Mouse (Mus musculus): Measurements from ENCODE around the gene Irx6.

Gene Irx6

DNA sequence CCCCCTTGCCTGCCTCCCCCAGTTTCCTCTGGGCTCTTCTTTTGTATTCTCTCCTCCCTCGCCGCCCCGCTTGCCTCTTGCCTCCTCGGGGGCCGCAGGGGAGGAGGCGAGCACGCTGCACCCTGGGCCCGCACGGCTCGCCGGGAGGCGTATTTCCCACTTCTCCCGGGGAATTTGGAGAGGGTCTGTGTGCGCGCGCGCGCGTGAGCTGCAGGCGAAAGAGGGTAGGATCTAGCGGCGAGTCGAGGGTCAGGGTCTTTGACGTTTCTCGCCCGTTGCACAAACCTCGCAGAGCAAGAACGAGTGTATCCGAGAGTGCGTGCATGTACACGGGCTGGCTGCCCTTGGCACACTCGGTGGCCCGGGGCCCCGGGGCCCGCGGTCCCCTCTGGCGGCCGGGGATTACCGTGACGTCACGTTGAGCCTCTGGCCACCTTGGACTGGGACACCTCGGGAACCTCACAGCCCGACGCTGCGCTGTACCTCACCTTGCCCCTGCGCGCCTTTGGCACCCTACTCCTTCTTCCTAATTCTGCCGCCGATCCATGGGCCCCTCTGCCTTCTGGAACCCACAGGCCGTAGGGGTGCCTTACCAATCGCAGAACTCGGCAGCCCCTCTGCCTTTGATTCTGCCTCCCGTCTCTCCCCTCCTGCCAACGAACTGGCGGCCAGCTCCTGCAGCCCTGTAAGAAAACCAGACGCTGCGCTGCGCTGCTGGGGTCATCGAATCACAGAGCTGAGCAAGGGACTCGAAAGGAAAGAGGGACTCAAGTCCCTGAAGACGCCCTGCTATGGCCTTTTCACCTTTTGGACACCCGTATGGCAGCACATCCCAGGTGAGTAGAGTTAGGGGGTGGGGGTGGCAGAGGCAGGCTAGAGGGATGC lies at the start of gene Irx6:
Gene Irx6 (plus strand): TSS at position 45 of the 885 bp plus-strand sequence.
- DNase-seq (ENCODE audit: low read depth, low spot score): no peak

- no peak for DNase-seq (ENCODE audit: low read depth, low spot score)
Measured at GRCm38 (mm10) chr8:92628711-92629650, 45.1 kb upstream of the Irx6 start.

GRCm38 (mm10) chr8:92633199-92633598 lies 40.9 kb upstream of the Irx6 start:
- no peak for DNase-seq (ENCODE audit: low read depth, low spot score)

GRCm38 (mm10) chr8:92640820-92641219 lies 33.3 kb upstream of the Irx6 start:
- no peak for DNase-seq (ENCODE audit: low read depth, low spot score)

DNA sequence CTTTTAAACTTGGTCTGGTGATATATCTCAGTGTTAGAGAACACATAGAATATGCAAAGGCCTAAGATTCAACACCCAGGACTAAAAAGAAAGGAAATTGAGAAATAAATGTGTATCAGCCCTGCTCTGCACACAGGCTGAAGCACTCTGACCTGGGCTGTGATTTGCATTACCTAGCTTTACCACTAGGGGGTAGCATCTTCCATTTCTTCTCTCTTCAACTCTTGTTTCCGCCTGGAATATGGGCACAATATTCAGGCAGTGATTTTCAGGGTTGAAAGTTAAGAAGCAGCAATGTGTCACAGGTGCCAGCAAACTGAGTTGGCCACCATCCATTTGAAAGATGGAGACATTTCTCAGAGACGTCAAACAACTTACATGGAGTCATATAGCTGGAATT lies 27.5 kb upstream of the Irx6 start:
- DNase-seq (ENCODE audit: low read depth, low spot score): no peak

GRCm38 (mm10) chr8:92664207-92664606 lies 9.9 kb upstream of the Irx6 start:
- DNase-seq (ENCODE audit: low read depth, low spot score): no peak

DNA sequence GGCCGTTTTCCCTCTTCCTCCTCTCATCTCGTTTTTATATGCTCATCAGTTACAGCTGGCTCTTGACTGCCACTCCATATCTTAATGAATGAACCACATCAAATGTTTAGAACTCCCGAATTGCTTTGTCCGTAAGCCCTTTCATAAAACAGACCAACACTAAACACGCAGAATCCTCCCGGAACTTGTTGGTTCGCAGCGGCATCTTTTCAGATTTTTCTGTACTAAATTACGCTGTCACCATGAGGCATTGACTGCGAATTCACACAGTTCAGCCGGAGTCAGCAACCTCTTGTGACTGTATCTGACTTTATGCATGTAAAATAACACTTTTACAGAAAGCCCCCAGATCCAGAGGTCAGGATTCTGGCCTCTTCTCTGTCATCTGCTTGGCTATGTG lies 3.9 kb upstream of the Irx6 start:
- no peak for DNase-seq (ENCODE audit: low read depth, low spot score)

- no peak for DNase-seq (ENCODE audit: low read depth, low spot score)
Measured at GRCm38 (mm10) chr8:92670656-92671195, 3.4 kb upstream of the Irx6 start.

- DNase-seq (ENCODE audit: low read depth, low spot score): no peak
Measured at GRCm38 (mm10) chr8:92671892-92672291, 2.2 kb upstream of the Irx6 start.

DNA sequence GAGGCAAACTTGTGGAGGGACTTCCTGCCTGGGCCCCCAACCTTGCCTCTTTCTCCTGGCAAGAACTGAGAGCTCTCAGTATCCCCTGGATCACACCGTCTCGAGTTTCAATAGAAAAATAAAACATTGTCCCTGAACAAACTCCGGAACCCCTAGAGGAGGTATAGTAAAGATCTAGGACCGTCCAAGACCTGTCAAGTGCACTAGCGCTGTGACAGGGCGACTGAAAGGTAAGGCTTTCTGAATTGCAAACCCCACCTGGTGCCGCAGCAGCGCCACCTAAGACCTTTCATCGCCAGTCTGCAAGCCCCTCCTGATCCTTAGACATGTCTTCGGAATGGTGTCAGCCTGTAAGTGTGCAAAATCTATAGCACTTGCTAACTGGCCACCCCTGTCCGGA lies 987 bp upstream of the Irx6 start:
- no peak for DNase-seq (ENCODE audit: low read depth, low spot score)

GRCm38 (mm10) chr8:92673555-92674243 lies 389 bp upstream of the Irx6 start:
- no peak for DNase-seq (ENCODE audit: low read depth, low spot score)

DNA sequence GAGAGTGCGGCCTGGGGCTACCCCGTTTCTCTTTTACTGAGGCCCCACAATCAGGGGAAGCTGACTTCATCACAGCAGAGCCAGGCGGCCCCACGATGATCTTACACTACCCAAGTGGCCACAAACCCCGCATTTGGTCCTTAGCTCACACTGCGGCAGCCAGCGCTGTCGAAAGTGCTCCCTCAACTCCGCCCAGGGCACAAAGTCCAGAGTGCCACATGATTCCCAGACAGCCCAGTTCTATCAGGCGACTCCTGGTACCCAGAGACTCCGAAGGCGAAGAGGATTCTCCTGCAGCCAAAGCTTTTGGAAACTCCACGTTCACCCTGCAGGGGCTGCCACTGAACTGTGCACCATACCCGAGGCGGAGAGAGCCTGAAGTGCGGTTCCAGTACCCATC lies 4.3 kb downstream of the Irx6 start:
- DNase-seq (ENCODE audit: low read depth, low spot score): no peak

- DNase-seq (ENCODE audit: low read depth, low spot score): no peak
Measured at GRCm38 (mm10) chr8:92697361-92697760, 23.3 kb downstream of the Irx6 start.

DNA sequence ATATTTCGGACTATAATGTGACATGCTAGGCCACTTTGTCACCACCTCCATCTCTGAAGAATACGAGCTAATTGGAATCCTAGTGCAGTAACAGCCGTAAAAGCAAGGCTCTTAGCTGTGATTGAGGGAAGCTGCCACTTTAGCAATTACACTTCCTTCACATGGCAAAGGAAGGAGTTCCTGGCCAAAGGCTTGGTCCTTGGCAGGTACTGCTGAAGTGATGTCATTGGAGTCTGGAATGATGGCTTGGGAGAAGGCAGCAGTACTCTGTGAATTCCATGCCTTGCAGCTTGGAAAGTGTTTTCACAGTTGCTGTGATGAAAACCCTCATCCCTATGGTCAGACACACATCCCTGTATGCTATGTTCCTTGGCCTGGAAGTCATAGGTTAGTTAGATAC lies 24.3 kb downstream of the Irx6 start:
- DNase-seq (ENCODE audit: low read depth, low spot score): no peak

DNA sequence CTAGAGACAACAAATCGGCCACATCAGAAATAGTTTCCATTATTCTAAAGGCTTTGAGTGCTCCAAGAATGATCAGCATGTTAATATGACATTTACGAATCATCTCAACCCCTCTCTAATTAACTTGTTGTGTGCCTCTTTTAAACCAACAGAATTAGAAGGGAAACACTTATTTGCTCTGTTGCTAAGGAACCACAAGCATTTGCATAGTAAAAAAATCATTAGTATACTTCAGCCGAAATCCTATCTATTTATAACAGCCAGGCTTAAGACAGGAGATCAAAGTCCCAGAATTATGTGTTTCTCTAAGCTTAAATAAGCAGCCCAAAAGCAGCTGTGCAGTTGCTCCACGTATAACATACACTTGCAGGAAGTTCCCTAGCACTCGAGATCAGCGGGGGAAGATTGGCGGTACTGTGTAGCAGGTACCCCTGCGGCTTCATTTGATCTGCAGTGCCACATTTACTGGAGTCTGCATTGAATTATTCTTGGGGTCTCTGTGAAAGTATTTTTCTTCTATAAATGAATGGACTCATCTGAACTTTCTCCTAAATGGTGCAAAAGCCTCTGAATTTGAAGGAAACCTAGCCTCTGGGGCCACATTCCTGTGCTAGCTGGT lies 25.9 kb downstream of the Irx6 start:
- peak; percentile 9 for DNase-seq (ENCODE audit: low read depth, low spot score)

- DNase-seq (ENCODE audit: low read depth, low spot score): no peak
Measured at GRCm38 (mm10) chr8:92703375-92703774, 29.3 kb downstream of the Irx6 start.

DNA sequence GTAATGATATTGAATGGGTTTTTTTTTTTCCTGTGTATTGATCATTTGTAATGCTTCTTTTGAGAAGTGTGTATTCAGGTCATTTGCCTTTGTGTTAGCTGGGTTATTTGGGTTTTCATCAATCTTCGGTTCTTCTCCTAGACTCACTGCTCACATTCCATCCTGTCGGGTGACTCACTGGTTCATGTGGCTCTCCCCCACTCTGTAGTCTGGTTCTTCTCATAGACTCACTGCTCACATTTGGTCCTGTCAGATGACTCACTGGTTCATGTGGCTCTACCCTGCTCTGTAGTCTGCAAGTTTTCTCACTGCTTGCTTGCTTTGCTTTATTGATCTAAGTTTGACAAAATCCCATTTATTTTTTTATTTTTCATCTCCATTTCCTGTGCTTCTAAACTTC lies 32.2 kb downstream of the Irx6 start:
- no peak for DNase-seq (ENCODE audit: low read depth, low spot score)

DNA sequence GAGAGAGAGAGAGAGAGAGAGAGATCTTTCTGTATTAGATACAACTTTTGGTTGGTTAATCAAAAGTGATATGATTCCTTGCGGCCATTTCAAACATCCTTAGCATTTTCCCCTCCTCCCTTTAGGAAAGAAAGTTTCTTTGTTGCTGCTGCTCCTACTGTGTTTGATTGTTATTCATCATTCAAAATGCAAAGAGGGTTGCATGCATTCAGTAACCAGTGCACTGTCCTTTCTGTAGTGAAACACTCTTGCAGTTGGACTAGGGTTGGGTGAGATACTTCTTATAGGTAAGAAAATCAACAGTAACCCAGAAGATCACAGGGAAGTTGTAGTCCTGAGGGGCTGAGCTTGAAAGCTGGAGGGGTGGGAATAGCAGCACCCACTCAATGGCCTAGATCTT lies 39.2 kb downstream of the Irx6 start:
- no peak for DNase-seq (ENCODE audit: low read depth, low spot score)

GRCm38 (mm10) chr8:92717418-92717817 lies 43.3 kb downstream of the Irx6 start:
- no peak for DNase-seq (ENCODE audit: low read depth, low spot score)

DNA sequence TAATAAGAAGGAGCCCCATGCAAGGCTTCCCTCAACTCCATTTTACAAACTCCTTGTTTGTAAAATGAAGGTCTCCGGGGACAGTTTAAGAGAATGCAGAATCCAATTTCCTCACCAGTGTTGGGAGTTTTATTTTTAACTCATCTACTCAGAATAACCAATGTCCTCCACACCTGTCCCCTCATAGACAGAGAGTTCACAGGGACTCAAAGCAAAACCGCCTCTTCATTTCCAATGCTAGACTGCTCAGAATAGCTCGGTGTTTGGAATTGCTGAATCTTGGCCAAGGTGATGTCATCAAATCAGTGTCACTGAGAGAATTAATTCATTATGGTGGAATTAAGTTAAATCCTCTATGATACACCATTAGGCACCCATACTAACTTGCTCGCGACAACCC lies 44.0 kb downstream of the Irx6 start:
- DNase-seq (ENCODE audit: low read depth, low spot score): no peak

GRCm38 (mm10) chr8:92721266-92721935 lies 47.3 kb downstream of the Irx6 start:
- DNase-seq (ENCODE audit: low read depth, low spot score): peak; percentile 39
